Mouse (Mus musculus) limb, embryonic 14.5 days (tissue): ENCODE data around the gene Npdc1. TPM values are rescaled to one million over a fixed set of nuclear protein-coding genes. Genes with fewer than 3 reads are reported as not detected.

Source experiments
- ATAC-seq: fragments of 200-750 bp; cut with Nextera tagmentation; 2 replicates; pipeline ENCODE4 v1.8.0; 2017; ENCODE audit warnings: low read depth, moderate number of reproducible peaks, moderate TSS enrichment; ENCODE audit not compliant: low FRiP score
- DNase-seq: peaks from one replicate; pipeline ENCODE4 v3.0.0-alpha.2; 2015; ENCODE audit warnings: low spot score
- H3K27ac ChIP-seq: fragments of 300-500 bp; sonication (generic); replicated peaks from 2 replicates; pipeline ENCODE4 v1.5.1; 2014; ENCODE audit warnings: low read depth, mild to moderate bottlenecking, low read length, moderate library complexity, mixed read lengths
- H3K27me3 ChIP-seq: fragments of 300-500 bp; sonication (generic); 2 replicates; pipeline ENCODE4 v1.6.1; 2014; ENCODE audit warnings: low read length, mixed read lengths; ENCODE audit not compliant: control insufficient read depth, insufficient read depth
- H3K36me3 ChIP-seq: fragments of 300-500 bp; sonication (generic); 2 replicates; pipeline ENCODE4 v1.6.1; 2014; ENCODE audit warnings: mild to moderate bottlenecking, low read length, moderate library complexity, mixed read lengths; ENCODE audit not compliant: control insufficient read depth, insufficient read depth
- H3K4me1 ChIP-seq: fragments of 300-500 bp; sonication (generic); 2 replicates; pipeline ENCODE4 v1.6.1; 2014; ENCODE audit warnings: antibody characterized with exemption, low read length, mixed read lengths; ENCODE audit not compliant: control insufficient read depth, insufficient read depth
- H3K4me2 ChIP-seq: fragments of 300-500 bp; sonication (generic); replicated peaks from 2 replicates; pipeline ENCODE4 v1.6.1; 2014; ENCODE audit warnings: low read depth, mild to moderate bottlenecking, low read length, moderate library complexity; ENCODE audit not compliant: severe bottlenecking
- H3K4me3 ChIP-seq: fragments of 300-500 bp; sonication (generic); replicated peaks from 2 replicates; pipeline ENCODE4 v1.5.1; 2014; ENCODE audit warnings: low read length
- H3K9ac ChIP-seq: fragments of 300-500 bp; sonication (generic); 2 replicates; pipeline ENCODE4 v1.6.1; 2014; ENCODE audit warnings: mild to moderate bottlenecking, low read depth, low read length, moderate library complexity; ENCODE audit not compliant: severe bottlenecking
- H3K9me3 ChIP-seq: fragments of 300-500 bp; sonication (generic); 2 replicates; pipeline ENCODE4 v1.6.1; 2016; ENCODE audit warnings: low read length; ENCODE audit not compliant: control insufficient read depth
- POLR2A ChIP-seq: fragments of 200-500 bp; IDR thresholded peaks from 2 replicates; pipeline ENCODE4 v1.8.0; 2012; ENCODE audit warnings: inconsistent platforms, mild to moderate bottlenecking, moderate library complexity, borderline replicate concordance; ENCODE audit not compliant: insufficient read depth, insufficient read length; ENCODE audit errors: extremely low read depth
- WGBS: fragments of 180-500 bp; shearing (Covaris S2); extraction: QIAGEN DNeasy Blood & Tissue Kit; methylation state at CpG from one replicate; pipeline ENCODE4 v1.1.7; 2014; 5-methylcytosine and 5-hydroxymethylcytosine counted together
- polyA plus RNA-seq, 2 experiments: library from polyadenylated mRNA; depleted of rRNA in 1 of 2; stranded (reverse) in 1 of 2; unstranded in 1 of 2; fragments of >200 nt; fragmentation: Nextera tagmentation in 1 of 2; extraction: Ambion mirVana in 1 of 2; gene quantifications; 2 replicates each; pipeline versions ENCODE4 v1.2.1 to v1.2.3; 2012 to 2014

Gene Npdc1
- polyA plus RNA-seq, 2 experiments = 42.9 to 76.2 TPM

DNA sequence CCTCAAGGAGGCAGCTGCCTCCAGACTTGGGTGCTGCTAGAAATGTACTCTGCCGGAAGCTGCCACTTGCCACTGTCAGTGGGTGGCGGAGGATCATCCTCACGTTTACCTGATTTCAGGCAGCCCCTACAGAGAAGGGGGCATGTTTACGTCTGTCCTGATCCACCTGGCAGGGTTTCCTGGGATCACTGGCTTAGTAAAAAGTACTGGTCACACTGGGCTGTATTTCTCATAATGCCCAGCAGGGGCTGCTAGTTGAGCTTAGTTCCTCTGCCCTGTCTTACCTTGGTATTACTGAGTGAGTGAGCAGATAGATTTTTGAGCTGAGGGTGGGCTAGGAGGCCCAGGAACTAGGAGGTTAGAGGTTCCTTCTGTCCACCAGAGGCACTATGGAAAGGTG lies 22.6 kb upstream of the Npdc1 start:
- no peaks in the 10 kb centered on the region for H3K9me3 ChIP-seq
- H3K4me3 ChIP-seq = no peak overlapping the region
- TF ChIP-seq POLR2A = no peak
- ATAC-seq (no peak), DNase-seq (peak; percentile 58)
- peaks cover 23% of the 10 kb centered on the region for H3K36me3 ChIP-seq
- 68% methylated on average over 4 of the region's 4 CpGs for WGBS
- H3K27me3 ChIP-seq = no peaks in the 10 kb centered on the region
- H3K4me2 ChIP-seq = no peak overlapping the region
- H3K4me1 ChIP-seq = peaks cover 20% of the 10 kb centered on the region
- no peak overlapping the region for H3K27ac ChIP-seq
- no peak overlapping the region for H3K9ac ChIP-seq

DNA sequence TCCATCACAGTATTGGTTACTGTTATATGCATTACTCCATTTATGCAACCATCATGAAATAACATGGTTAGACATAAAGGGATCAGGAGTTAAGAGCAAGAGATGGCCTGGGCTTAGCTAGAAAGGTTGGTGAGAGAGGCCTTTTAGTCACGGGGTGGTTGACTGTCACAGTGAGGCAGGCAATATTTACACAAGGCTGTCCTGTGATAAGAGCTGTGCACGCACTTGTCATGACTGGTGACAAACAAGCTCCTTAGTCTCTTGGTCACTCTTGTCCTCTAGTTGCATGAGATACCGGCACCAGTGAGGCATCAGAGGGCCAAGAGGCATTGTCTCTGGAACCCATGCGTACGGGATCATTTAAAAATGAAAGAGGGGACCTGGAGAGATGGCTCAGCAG lies 14.7 kb upstream of the Npdc1 start:
- no peak overlapping the region for H3K4me2 ChIP-seq
- no peaks in the 10 kb centered on the region for H3K27me3 ChIP-seq
- ATAC-seq (no peak), DNase-seq (no peak)
- no peak overlapping the region for H3K4me3 ChIP-seq
- H3K4me1 ChIP-seq = no peaks in the 10 kb centered on the region
- 86% methylated on average over 5 of the region's 5 CpGs for whole genome bisulfite sequencing
- H3K9ac ChIP-seq = no peak overlapping the region
- no peaks in the 10 kb centered on the region for H3K9me3 ChIP-seq
- H3K36me3 ChIP-seq = no peaks in the 10 kb centered on the region
- no peak overlapping the region for H3K27ac ChIP-seq
- no peak for TF ChIP-seq POLR2A

DNA sequence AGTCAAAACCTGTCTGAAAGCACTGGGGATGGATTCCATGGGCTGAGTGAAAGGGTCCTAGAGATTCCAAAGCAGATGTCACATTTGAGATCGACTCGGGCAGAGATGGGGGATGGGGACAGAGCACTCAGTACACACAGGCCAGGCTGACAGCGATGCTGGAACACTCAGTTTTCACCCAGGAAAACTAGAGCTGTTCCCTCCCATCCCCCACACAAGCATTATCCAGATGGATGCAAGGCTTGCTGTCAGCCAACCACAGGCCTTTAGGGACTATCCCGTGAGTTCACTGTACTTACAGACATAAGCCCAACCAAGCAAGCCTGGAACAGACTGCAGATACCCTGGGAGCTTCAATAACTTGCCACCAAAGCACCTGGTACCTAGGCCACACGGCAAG lies 7.9 kb upstream of the Npdc1 start:
- no peak for TF ChIP-seq POLR2A
- Histone ChIP-seq H3K4me2 (no peak overlapping the region), H3K4me1 (0 out of 2 replicates have a peak, but pooled peaks cover 7% of the 10 kb centered on the region), H3K27me3 (peaks cover 18% of the 10 kb centered on the region), H3K27ac (no peak overlapping the region), H3K9me3 (no peaks in the 10 kb centered on the region), H3K4me3 (no peak overlapping the region), H3K9ac (no peak overlapping the region), H3K36me3 (no peaks in the 10 kb centered on the region)
- no peak for ATAC-seq
- WGBS = 64% methylated on average over 5 of the region's 5 CpGs
- DNase-seq = no peak

DNA sequence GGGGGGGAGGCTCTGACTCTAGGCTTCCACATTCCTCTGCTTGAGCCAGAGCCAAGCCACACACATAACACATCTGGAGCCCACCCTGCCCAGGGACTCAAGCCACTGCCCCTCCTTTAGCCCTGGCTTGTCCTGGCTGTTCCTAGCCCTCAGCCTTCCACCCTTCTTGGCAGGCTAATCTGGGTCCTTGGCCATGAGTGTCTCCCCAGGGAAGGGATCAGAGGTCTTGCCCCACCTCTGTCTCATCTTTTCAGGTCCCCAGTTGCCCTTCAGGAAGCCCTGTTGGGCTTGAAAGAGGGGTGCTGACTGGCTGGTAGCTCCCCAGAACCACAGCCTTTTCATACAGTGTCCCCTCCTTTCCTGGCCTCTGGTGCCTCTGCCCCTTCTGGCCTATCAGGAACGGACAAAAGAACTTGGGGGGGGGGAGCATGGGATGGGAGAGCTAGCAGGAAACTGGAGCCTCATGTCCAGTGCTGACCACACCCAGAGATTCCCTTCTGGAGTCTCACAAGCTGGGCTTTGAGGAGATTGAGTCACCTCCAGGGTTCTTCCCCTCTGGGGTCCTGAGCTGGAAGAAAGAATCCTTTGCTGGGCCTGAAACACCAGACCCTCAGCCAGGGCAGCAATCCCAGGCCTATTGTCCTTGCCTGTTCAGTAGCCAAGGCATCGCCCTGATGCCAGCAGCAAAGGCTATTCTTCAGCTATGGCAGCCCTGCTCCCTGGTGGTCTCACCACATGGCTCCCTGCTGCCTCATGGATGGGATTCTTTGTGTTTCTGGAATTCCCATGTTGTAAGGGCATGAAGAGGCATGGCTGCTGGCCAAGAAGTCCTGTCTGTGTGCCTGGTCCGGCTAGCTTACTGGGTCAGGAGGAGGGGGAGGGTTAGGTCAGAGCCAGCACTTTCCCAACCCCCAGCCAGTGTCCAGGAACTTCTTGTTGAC lies 4.6 kb upstream of the Npdc1 start:
- Histone ChIP-seq H3K4me1 (0 out of 2 replicates have a peak, but pooled peaks cover 7% of the 10 kb centered on the region), H3K4me3 (no peak overlapping the region), H3K9ac (no peak overlapping the region), H3K4me2 (no peak overlapping the region), H3K36me3 (no peaks in the 10 kb centered on the region), H3K27me3 (peaks cover 41% of the 10 kb centered on the region), H3K27ac (no peak overlapping the region), H3K9me3 (no peaks in the 10 kb centered on the region)
- DNase-seq = peak; percentile 20
- no peak for TF ChIP-seq POLR2A
- ATAC-seq = no peak
- WGBS = 44% methylated on average over 3 of the region's 3 CpGs

DNA sequence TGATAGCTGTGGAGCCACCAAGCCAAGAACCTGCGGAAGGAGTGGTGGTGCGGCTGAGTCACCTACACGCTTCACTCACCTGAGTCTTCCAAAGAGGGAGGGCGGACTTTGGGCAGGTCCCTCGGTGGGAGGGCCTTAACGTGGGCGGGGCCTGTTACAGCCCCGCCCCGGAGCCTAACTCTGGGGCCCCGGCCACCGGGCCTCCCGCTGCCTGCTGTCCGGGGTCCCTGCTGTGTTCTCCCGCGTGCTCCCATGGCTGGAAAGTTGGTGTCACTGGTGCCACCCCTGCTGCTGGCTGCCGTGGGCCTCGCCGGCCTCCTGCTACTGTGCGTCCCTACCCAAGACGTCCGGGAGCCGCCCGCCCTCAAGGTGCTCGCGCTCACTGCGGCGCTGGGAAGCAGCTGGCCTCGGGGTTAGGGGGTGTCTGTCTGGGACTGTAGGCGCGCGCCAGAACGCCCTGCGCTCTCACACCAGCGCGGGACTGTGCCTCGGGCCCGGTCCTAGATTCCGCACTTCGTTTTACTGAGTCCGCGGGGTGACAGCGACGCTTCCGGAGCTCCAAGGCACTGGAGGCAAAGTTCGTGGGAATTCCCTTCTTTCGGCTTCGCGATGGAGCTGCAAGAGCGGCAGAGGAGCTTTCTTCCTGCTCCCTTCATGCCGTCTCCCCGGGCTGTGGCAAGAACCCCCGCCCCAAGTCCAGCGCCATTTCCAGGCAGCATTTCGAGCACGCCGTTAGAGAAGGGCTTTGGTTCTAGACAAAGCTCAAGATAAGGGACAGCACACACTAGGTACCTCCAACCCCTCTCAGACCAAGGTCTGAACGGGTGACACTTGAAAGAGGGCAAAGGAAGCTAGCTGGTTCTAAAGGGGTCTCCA lies 3.2 kb upstream of the Npdc1 start, which contains the start of gene Entpd2:
Gene Entpd2, plus strand, starts transcription at position 154 of the 876 bp plus-strand sequence.
- Histone ChIP-seq H3K9ac (no peak within 1 kb of the TSS), H3K9me3 (no peaks in the 10 kb centered on the region), H3K27me3 (peaks cover 55% of the 10 kb centered on the region), H3K4me3 (peak within 1 kb of the TSS; percentile 31), H3K36me3 (no peaks in the 10 kb centered on the region), H3K4me1 (0 out of 2 replicates have a peak, but pooled peaks cover 7% of the 10 kb centered on the region), H3K4me2 (peak within 1 kb of the TSS; percentile 46), H3K27ac (no peak within 1 kb of the TSS)
- DNase-seq (no peak), ATAC-seq (no peak)
- no peak for TF ChIP-seq POLR2A
- 1% methylated on average over 57 of the region's 57 CpGs for WGBS
